Mouse (Mus musculus): ENCODE data around the gene 1700011L22Rik.

1700011L22Rik gene

GRCm38 (mm10) chr8:79239320-79239719 is 9.1 kb downstream of the 1700011L22Rik start:
- no peak for DNase-seq

- no peak for DNase-seq
Measured at GRCm38 (mm10) chr8:79229266-79229888, 19.0 kb downstream of the 1700011L22Rik start.

GRCm38 (mm10) chr8:79227916-79228315 is 20.5 kb downstream of the 1700011L22Rik start:
- no peak for DNase-seq

- no peak for DNase-seq
Measured at GRCm38 (mm10) chr8:79227194-79227593, 21.2 kb downstream of the 1700011L22Rik start.

GRCm38 (mm10) chr8:79226046-79226445 is 22.3 kb downstream of the 1700011L22Rik start:
- no peak for DNase-seq

GRCm38 (mm10) chr8:79225586-79225985 is 22.8 kb downstream of the 1700011L22Rik start:
- DNase-seq: no peak

GRCm38 (mm10) chr8:79224363-79224762 is 24.0 kb downstream of the 1700011L22Rik start:
- DNase-seq: no peak

- DNase-seq: no peak
Measured at GRCm38 (mm10) chr8:79222752-79223141, 25.6 kb downstream of the 1700011L22Rik start.

- no peak for DNase-seq
Measured at GRCm38 (mm10) chr8:79222106-79222751, 26.1 kb downstream of the 1700011L22Rik start.

- no peak for DNase-seq
Measured at GRCm38 (mm10) chr8:79211630-79212029, 36.7 kb downstream of the 1700011L22Rik start.

GRCm38 (mm10) chr8:79209641-79210358 is 38.6 kb downstream of the 1700011L22Rik start:
- DNase-seq: no peak

GRCm38 (mm10) chr8:79208691-79209640 is 39.4 kb downstream of the 1700011L22Rik start:
- DNase-seq: peak; percentile 7 to 20

GRCm38 (mm10) chr8:79208181-79208580 is 40.2 kb downstream of the 1700011L22Rik start:
- no peak for DNase-seq

GRCm38 (mm10) chr8:79206895-79207294 is 41.5 kb downstream of the 1700011L22Rik start:
- peak in 1 of 2 experiments; percentile 25 for DNase-seq

- no peak for DNase-seq
Measured at GRCm38 (mm10) chr8:79201446-79202147, 46.8 kb downstream of the 1700011L22Rik start.

- no peak for DNase-seq
Measured at GRCm38 (mm10) chr8:79198675-79199074, 49.7 kb downstream of the 1700011L22Rik start.

GRCm38 (mm10) chr8:79196481-79196880 is 51.9 kb downstream of the 1700011L22Rik start:
- no peak for DNase-seq

GRCm38 (mm10) chr8:79190071-79190470 is 58.3 kb downstream of the 1700011L22Rik start:
- DNase-seq: no peak

- DNase-seq: no peak
Measured at GRCm38 (mm10) chr8:79185488-79185887, 62.9 kb downstream of the 1700011L22Rik start.

- no peak for DNase-seq
Measured at GRCm38 (mm10) chr8:79179678-79180077, 68.7 kb downstream of the 1700011L22Rik start.

- no peak for DNase-seq
Measured at GRCm38 (mm10) chr8:79175991-79176390, 72.4 kb downstream of the 1700011L22Rik start.

GRCm38 (mm10) chr8:79173606-79174005 is 74.8 kb downstream of the 1700011L22Rik start:
- no peak for DNase-seq

Data from kidney, adult 8-10 months (tissue).